Mouse (Mus musculus): ENCODE measurements at regions not wholly inside any gene's neighbourhood (a gene's known extent, or its start where the extent isn't known, plus 50 kb on each side); places are given as distances from the start of the nearest gene placed in this dataset.
A peak's percentile ranks its signal among the peaks of the same experiment; 100 is the strongest.

DNA sequence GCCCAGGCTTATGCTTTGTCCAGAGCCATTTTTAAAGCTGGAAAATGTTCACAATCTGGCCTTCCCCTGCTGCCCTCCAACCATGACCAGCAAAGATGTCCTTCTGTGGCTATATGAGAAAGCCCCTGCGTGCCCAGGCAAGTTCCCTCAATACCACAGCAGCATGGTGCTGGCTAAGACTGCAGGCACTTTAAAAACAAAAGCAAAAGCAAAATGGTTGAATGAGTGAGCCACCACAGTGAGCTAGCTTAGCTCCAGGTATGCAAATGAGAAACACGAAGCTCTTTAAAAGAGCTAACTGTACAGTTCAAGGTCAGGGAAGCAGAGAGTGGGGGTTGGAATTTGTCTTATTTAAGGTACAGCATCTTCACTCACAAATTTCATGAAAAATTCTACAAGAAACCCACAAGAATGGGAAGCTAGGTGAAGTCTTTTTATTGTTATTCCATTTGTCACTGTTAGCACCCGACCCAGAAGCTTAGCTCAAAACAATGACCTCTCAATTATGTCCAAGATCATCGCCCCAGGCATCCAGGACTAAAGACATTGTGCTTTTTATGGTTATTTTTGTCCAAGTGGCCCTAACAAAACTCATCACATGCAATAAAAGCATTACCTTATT is 246.8 kb downstream of the Rplp1 start:
- Histone ChIP-seq H3K9me3 (ENCODE audit: control insufficient read depth, insufficient read depth, low read depth, low read length) (no peaks in the 10 kb centered on the region), H3K27ac (ENCODE audit: insufficient read depth, low read depth, low read length, poor library complexity, severe bottlenecking) (peak overlapping the region; percentile 80), H3K36me3 (ENCODE audit: control insufficient read depth, insufficient read depth, low read length, poor library complexity, severe bottlenecking) (no peaks in the 10 kb centered on the region), H3K9ac (ENCODE audit: insufficient read depth, low read depth, low read length, poor library complexity, severe bottlenecking) (no peak overlapping the region), H3K4me1 (ENCODE audit: control insufficient read depth in 2 of 2, insufficient read depth in 2 of 2, low read length in 2 of 2, poor library complexity in 1 of 2) (peaks cover 21 to 27% of the 10 kb centered on the region in 2 experiments), H3K4me3 (ENCODE audit: insufficient read depth in 1 of 2, low read depth in 1 of 2, low read length in 2 of 2, poor library complexity in 1 of 2, severe bottlenecking in 1 of 2) (no peak overlapping the region)
- TF ChIP-seq CHD2 (IDR thresholded peaks at IDR 0.05; ENCODE audit: low read depth, low read length) (peak; percentile 16; the same call in 1 of the 2 replicates), MAFK (IDR thresholded peaks at IDR 0.05; ENCODE audit: insufficient read depth, low read depth, low read length) (no peak), ZC3H11A (IDR thresholded peaks at IDR 0.05; ENCODE audit: borderline replicate concordance, low read depth, low read length) (no peak), ZNF384 (IDR thresholded peaks at IDR 0.05; ENCODE audit: low read depth, low read length) (no peak)
- no peak for DNase-seq (ENCODE audit: low read depth, low spot score)
- in situ Hi-C loops (cut with MboI; ENCODE audit: low sequenced_read_pairs in 2 of 2, unreplicated experiment in 2 of 2) = no loop called here

DNA sequence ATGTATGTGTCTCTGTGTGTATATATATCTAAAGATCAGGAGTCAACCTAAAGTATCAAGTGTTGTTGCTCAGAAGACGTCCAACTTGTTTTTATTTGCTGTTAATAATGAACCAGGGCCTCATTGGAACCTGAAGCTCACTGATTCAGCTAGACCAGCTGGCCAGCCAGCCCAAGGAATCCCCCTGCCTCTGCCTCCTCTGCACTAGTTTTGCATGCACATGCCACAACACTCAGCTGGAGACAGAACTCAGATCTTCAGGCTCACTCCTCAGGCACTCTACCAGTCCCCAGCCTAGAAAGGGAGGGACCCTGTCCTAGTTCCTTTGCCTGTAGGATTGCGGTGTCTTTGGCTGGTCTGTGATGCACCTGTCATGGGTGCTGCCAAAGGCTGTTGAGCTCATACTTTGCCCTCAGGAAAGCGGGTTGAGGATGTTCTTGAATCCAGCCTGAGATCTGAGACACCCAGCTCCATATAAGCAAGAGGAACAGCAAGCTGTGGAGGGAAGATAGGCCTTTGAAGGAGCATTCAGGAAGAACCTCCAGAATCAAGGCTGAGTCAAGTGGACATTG is 247.5 kb downstream of the Rplp1 start:
- H3K4me1 ChIP-seq (ENCODE audit: control insufficient read depth in 2 of 2, insufficient read depth in 2 of 2, low read length in 2 of 2, poor library complexity in 1 of 2) = peaks cover 21 to 27% of the 10 kb centered on the region in 2 experiments
- H3K27ac ChIP-seq (ENCODE audit: insufficient read depth, low read depth, low read length, poor library complexity, severe bottlenecking) = peak overlapping the region; percentile 80; the same call in 1 of the 2 replicates
- H3K9ac ChIP-seq (ENCODE audit: insufficient read depth, low read depth, low read length, poor library complexity, severe bottlenecking) = no peak overlapping the region
- in situ Hi-C loops (cut with MboI; ENCODE audit: low sequenced_read_pairs in 2 of 2, unreplicated experiment in 2 of 2) = no loop called here
- no peaks in the 10 kb centered on the region for H3K9me3 ChIP-seq (ENCODE audit: control insufficient read depth, insufficient read depth, low read depth, low read length)
- no peak for TF ChIP-seq HCFC1 (IDR thresholded peaks at IDR 0.05; ENCODE audit: borderline replicate concordance, insufficient read depth, low read length)
- no peak for TF ChIP-seq MAFK (IDR thresholded peaks at IDR 0.05; ENCODE audit: insufficient read depth, low read depth, low read length)
- no peak for TF ChIP-seq CHD2 (IDR thresholded peaks at IDR 0.05; ENCODE audit: low read depth, low read length)
- TF ChIP-seq ZNF384 (IDR thresholded peaks at IDR 0.05; ENCODE audit: low read depth, low read length) = no peak
- TF ChIP-seq ZC3H11A (IDR thresholded peaks at IDR 0.05; ENCODE audit: borderline replicate concordance, low read depth, low read length) = no peak
- H3K36me3 ChIP-seq (ENCODE audit: control insufficient read depth, insufficient read depth, low read length, poor library complexity, severe bottlenecking) = no peaks in the 10 kb centered on the region
- H3K4me3 ChIP-seq (ENCODE audit: insufficient read depth in 1 of 2, low read depth in 1 of 2, low read length in 2 of 2, poor library complexity in 1 of 2, severe bottlenecking in 1 of 2) = no peak overlapping the region
- DNase-seq (ENCODE audit: low read depth, low spot score) = no peak

GRCm38 (mm10) chr9:61666118-61666517 is 248.2 kb downstream of the Rplp1 start:
- Histone ChIP-seq H3K9me3 (ENCODE audit: control insufficient read depth, insufficient read depth, low read depth, low read length) (no peaks in the 10 kb centered on the region), H3K27ac (ENCODE audit: insufficient read depth, low read depth, low read length, poor library complexity, severe bottlenecking) (no peak overlapping the region), H3K4me3 (ENCODE audit: insufficient read depth in 1 of 2, low read depth in 1 of 2, low read length in 2 of 2, poor library complexity in 1 of 2, severe bottlenecking in 1 of 2) (no peak overlapping the region), H3K9ac (ENCODE audit: insufficient read depth, low read depth, low read length, poor library complexity, severe bottlenecking) (no peak overlapping the region), H3K4me1 (ENCODE audit: control insufficient read depth in 2 of 2, insufficient read depth in 2 of 2, low read length in 2 of 2, poor library complexity in 1 of 2) (peaks cover 21 to 27% of the 10 kb centered on the region in 2 experiments), H3K36me3 (ENCODE audit: control insufficient read depth, insufficient read depth, low read length, poor library complexity, severe bottlenecking) (no peaks in the 10 kb centered on the region)
- TF ChIP-seq ZNF384 (IDR thresholded peaks at IDR 0.05; ENCODE audit: low read depth, low read length) (no peak), HCFC1 (IDR thresholded peaks at IDR 0.05; ENCODE audit: borderline replicate concordance, insufficient read depth, low read length) (no peak), MAFK (IDR thresholded peaks at IDR 0.05; ENCODE audit: insufficient read depth, low read depth, low read length) (no peak), CHD2 (IDR thresholded peaks at IDR 0.05; ENCODE audit: low read depth, low read length) (no peak)
- in situ Hi-C loops (cut with MboI; ENCODE audit: low sequenced_read_pairs in 2 of 2, unreplicated experiment in 2 of 2) = no loop called here
- DNase-seq (ENCODE audit: low read depth, low spot score) = no peak

DNA sequence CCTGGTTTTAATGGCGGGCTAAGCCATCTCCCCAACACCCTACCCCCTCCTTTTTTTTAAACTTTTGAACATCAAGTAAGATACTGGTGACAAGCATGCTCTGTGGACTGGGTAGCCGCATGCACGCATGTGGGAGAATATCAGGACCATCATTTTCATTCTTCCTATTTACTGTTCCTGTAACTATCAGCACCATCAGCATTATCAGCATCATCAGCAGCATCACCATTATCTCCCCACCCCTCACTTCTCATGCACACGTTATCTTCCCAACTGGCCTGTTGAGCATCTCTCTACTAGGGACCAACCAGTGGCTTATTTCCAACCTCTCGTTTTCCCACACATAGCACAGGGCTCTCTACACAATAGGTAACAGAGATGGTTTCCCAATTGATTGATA is 249.1 kb downstream of the Rplp1 start:
- no peak for TF ChIP-seq MAFK (IDR thresholded peaks at IDR 0.05; ENCODE audit: insufficient read depth, low read depth, low read length)
- no peak for TF ChIP-seq ZC3H11A (IDR thresholded peaks at IDR 0.05; ENCODE audit: borderline replicate concordance, low read depth, low read length)
- no peak for TF ChIP-seq ZNF384 (IDR thresholded peaks at IDR 0.05; ENCODE audit: low read depth, low read length)
- no peak for TF ChIP-seq CHD2 (IDR thresholded peaks at IDR 0.05; ENCODE audit: low read depth, low read length)
- no peak for TF ChIP-seq HCFC1 (IDR thresholded peaks at IDR 0.05; ENCODE audit: borderline replicate concordance, insufficient read depth, low read length)

More for the DNA sequence above, 249.1 kb downstream of the Rplp1 start:
- Histone ChIP-seq H3K9me3 (ENCODE audit: control insufficient read depth, insufficient read depth, low read depth, low read length) (no peaks in the 10 kb centered on the region), H3K4me3 (ENCODE audit: insufficient read depth in 1 of 2, low read depth in 1 of 2, low read length in 2 of 2, poor library complexity in 1 of 2, severe bottlenecking in 1 of 2) (no peak overlapping the region), H3K27ac (ENCODE audit: insufficient read depth, low read depth, low read length, poor library complexity, severe bottlenecking) (no peak overlapping the region), H3K4me1 (ENCODE audit: control insufficient read depth in 2 of 2, insufficient read depth in 2 of 2, low read length in 2 of 2, poor library complexity in 1 of 2) (peaks cover 19 to 23% of the 10 kb centered on the region in 2 experiments), H3K36me3 (ENCODE audit: control insufficient read depth, insufficient read depth, low read length, poor library complexity, severe bottlenecking) (no peaks in the 10 kb centered on the region), H3K9ac (ENCODE audit: insufficient read depth, low read depth, low read length, poor library complexity, severe bottlenecking) (no peak overlapping the region)
- no peak for DNase-seq (ENCODE audit: low read depth, low spot score)
- in situ Hi-C loops (cut with MboI; ENCODE audit: low sequenced_read_pairs in 2 of 2, unreplicated experiment in 2 of 2) = no loop called here
